Mouse (Mus musculus): ENCODE results near the gene Camkk1. TPM values are rescaled to one million over a fixed set of nuclear protein-coding genes. Genes with fewer than 3 reads are reported as not detected.
A peak's percentile ranks its signal among the peaks of the same experiment; 100 is the strongest.

Gene Camkk1
- total and polyA plus RNA-seq, 3 experiments, result 5.8 to 6.6 TPM; not detected in 1

- no peak for TF ChIP-seq ZKSCAN1 (IDR thresholded peaks at IDR 0.05; ENCODE audit: low read depth, low read length)
- TF ChIP-seq TAL1 (IDR thresholded peaks at IDR 0.05; ENCODE audit: low read length), result no peak
- peak; percentile 27; the same call in 1 of the 2 replicates for TF ChIP-seq ETS1 (IDR thresholded peaks at IDR 0.05; ENCODE audit: low read depth, low read length)
- TF ChIP-seq MAFK (IDR thresholded peaks at IDR 0.05; ENCODE audit: borderline replicate concordance, low read depth, low read length), result no peak
Observed at GRCm38 (mm10) chr11:73048030-73048876, 29.4 kb downstream of the Camkk1 start (continued).

GRCm38 (mm10) chr11:73049335-73049734 lies 30.5 kb downstream of the Camkk1 start:
- peaks cover 15 to 23% of the 10 kb centered on the region in 2 experiments for H3K4me1 ChIP-seq (ENCODE audit: control insufficient read depth in 1 of 2, insufficient read depth in 2 of 2, low read length in 2 of 2)
- peaks cover 11 to 32% of the 10 kb centered on the region in 2 experiments for H3K36me3 ChIP-seq (ENCODE audit: control insufficient read depth in 1 of 2, insufficient read depth in 2 of 2, low read length in 2 of 2)
- no peak overlapping the region for H3K4me3 ChIP-seq (ENCODE audit: control insufficient read depth in 1 of 2, insufficient read depth in 1 of 2, low read depth in 2 of 2, low read length in 2 of 2)
- H3K27ac ChIP-seq (ENCODE audit: control insufficient read depth, low read depth, low read length), result no peak overlapping the region
- no peaks in the 10 kb centered on the region for H3K9me3 ChIP-seq (replicated peaks; ENCODE audit: insufficient read depth, low read length)
- no peaks in the 10 kb centered on the region for H3K27me3 ChIP-seq (ENCODE audit: control insufficient read depth in 1 of 2, insufficient read depth in 2 of 2, low read length in 2 of 2)
- H3K79me2 ChIP-seq (ENCODE audit: control insufficient read depth, insufficient read depth, low read length, poor library complexity), result peaks cover 18% of the 10 kb centered on the region
- peak; percentile 88 for DNase-seq (ENCODE audit: low read depth, low spot score)
- peak overlapping the region; percentile 92; the same call in 1 of the 2 replicates for H3K9ac ChIP-seq (ENCODE audit: control insufficient read depth, low read depth, low read length, poor library complexity, severe bottlenecking)
- TF ChIP-seq MXI1 (IDR thresholded peaks at IDR 0.05; ENCODE audit: low read depth, low read length) (no peak), TAL1 (IDR thresholded peaks at IDR 0.05; ENCODE audit: low read length) (no peak), ZNF384 (IDR thresholded peaks at IDR 0.05; ENCODE audit: low read depth, low read length) (peak; percentile 62), ETS1 (IDR thresholded peaks at IDR 0.05; ENCODE audit: low read depth, low read length) (no peak), MAZ (IDR thresholded peaks at IDR 0.05; ENCODE audit: low read depth, low read length) (no peak), RCOR1 (IDR thresholded peaks at IDR 0.05; ENCODE audit: low read depth, low read length) (no peak), BHLHE40 (IDR thresholded peaks at IDR 0.05; ENCODE audit: borderline replicate concordance, low read depth, low read length) (no peak), POLR2AphosphoS5 (IDR thresholded peaks at IDR 0.05; ENCODE audit: borderline replicate concordance, low read depth, low read length) (no peak), USF1 (IDR thresholded peaks at IDR 0.05; ENCODE audit: low read depth, low read length) (no peak), MAFK (IDR thresholded peaks at IDR 0.05; ENCODE audit: borderline replicate concordance, low read depth, low read length) (no peak), MAX (IDR thresholded peaks at IDR 0.05; ENCODE audit: low read length) (no peak), MEF2A (IDR thresholded peaks at IDR 0.05; ENCODE audit: extremely low read depth, insufficient replicate concordance, low read depth, low read length, poor library complexity, severe bottlenecking) (no peak), SMC3 (IDR thresholded peaks at IDR 0.05; ENCODE audit: low read depth, low read length) (peak; percentile 77), RAD21 (IDR thresholded peaks at IDR 0.05; ENCODE audit: low read depth, low read length) (peak; percentile 64), NELFE (IDR thresholded peaks at IDR 0.05; ENCODE audit: low read depth, low read length) (no peak), EP300 (IDR thresholded peaks at IDR 0.05; ENCODE audit: low read depth in 1 of 2, low read length in 2 of 2) (no peak), KAT2A (conservative IDR thresholded peaks at IDR 0.05; ENCODE audit: low read depth, low read length) (no peak), ZC3H11A (IDR thresholded peaks at IDR 0.05; ENCODE audit: low read depth, low read length) (no peak; the same call in 1 of the 2 replicates), E2F4 (IDR thresholded peaks at IDR 0.05; ENCODE audit: borderline replicate concordance, low read depth, low read length) (no peak), GATA1 (IDR thresholded peaks at IDR 0.05; ENCODE audit: low read depth, low read length) (no peak), CTCF (IDR thresholded peaks at IDR 0.05 in 2 of 3, conservative IDR thresholded peaks at IDR 0.05 in 1 of 3; ENCODE audit: control insufficient read depth in 1 of 3, insufficient read depth in 1 of 3, low read depth in 2 of 3, low read length in 3 of 3, poor library complexity in 1 of 3, severe bottlenecking in 1 of 3) (peak; percentile 90 to 95 (median 94)), TBP (IDR thresholded peaks at IDR 0.05; ENCODE audit: low read depth, low read length) (0 out of 2 replicates have a peak, but pooled peaks have one; percentile 28), POLR2A (IDR thresholded peaks at IDR 0.05; ENCODE audit: control insufficient read depth in 1 of 2, insufficient read depth in 1 of 2, low read depth in 1 of 2, low read length in 2 of 2, poor library complexity in 1 of 2) (no peak), CHD2 (IDR thresholded peaks at IDR 0.05; ENCODE audit: low read length) (no peak), GABPA (IDR thresholded peaks at IDR 0.05; ENCODE audit: low read depth, low read length) (no peak), ELF1 (IDR thresholded peaks at IDR 0.05; ENCODE audit: low read depth, low read length) (no peak), ZMIZ1 (IDR thresholded peaks at IDR 0.05; ENCODE audit: low read depth, low read length) (no peak), NRF1 (IDR thresholded peaks at IDR 0.05; ENCODE audit: insufficient read depth, low read depth, low read length, poor library complexity, severe bottlenecking) (no peak), MYC (IDR thresholded peaks at IDR 0.05; ENCODE audit: low read depth, low read length) (no peak), SIN3A (IDR thresholded peaks at IDR 0.05; ENCODE audit: low read length) (peak; percentile 73), HCFC1 (IDR thresholded peaks at IDR 0.05; ENCODE audit: low read depth, low read length) (peak; percentile 30; the same call in 1 of the 2 replicates), UBTF (IDR thresholded peaks at IDR 0.05; ENCODE audit: borderline replicate concordance, insufficient read depth, low read depth, low read length) (no peak)
